Mouse (Mus musculus): ENCODE measurements at regions not wholly inside any gene's neighbourhood (a gene's known extent, or its start where the extent isn't known, plus 50 kb on each side); places are given as distances from the start of the nearest gene placed in this dataset.

GRCm38 (mm10) chr4:34336971-34337797, 213.6 kb upstream of the Akirin2 start:
- peak; percentile 1 for DNase-seq (ENCODE audit: low read depth)

GRCm38 (mm10) chr4:34337852-34338251, 212.9 kb upstream of the Akirin2 start:
- no peak for DNase-seq (ENCODE audit: low read depth)

- no peak for DNase-seq (ENCODE audit: low read depth)
These were observed 210.7 kb upstream of the Akirin2 start for GRCm38 (mm10) chr4:34340057-34340456.

GRCm38 (mm10) chr4:34371281-34372032, 179.3 kb upstream of the Akirin2 start:
- peak; percentile 9 for DNase-seq (ENCODE audit: low read depth)

GRCm38 (mm10) chr4:34386338-34386967, 164.3 kb upstream of the Akirin2 start:
- DNase-seq (ENCODE audit: low read depth), result no peak

GRCm38 (mm10) chr4:34391499-34391898, 159.2 kb upstream of the Akirin2 start:
- DNase-seq (ENCODE audit: low read depth), result peak; percentile 26

- no peak for DNase-seq (ENCODE audit: low read depth)
These were observed 147.7 kb upstream of the Akirin2 start for GRCm38 (mm10) chr4:34403061-34403460.

- no peak for DNase-seq (ENCODE audit: low read depth)
These were observed 143.6 kb upstream of the Akirin2 start for GRCm38 (mm10) chr4:34407181-34407580.

- DNase-seq (ENCODE audit: low read depth), result no peak
These were observed 129.8 kb upstream of the Akirin2 start for GRCm38 (mm10) chr4:34420970-34421369.

- DNase-seq (ENCODE audit: low read depth), result no peak
These were observed 126.5 kb upstream of the Akirin2 start for GRCm38 (mm10) chr4:34424131-34424646.

GRCm38 (mm10) chr4:34429003-34429402, 121.7 kb upstream of the Akirin2 start:
- DNase-seq (ENCODE audit: low read depth), result no peak

GRCm38 (mm10) chr4:34429456-34430235, 121.1 kb upstream of the Akirin2 start:
- no peak for DNase-seq (ENCODE audit: low read depth)

GRCm38 (mm10) chr4:34437316-34437715, 113.4 kb upstream of the Akirin2 start:
- DNase-seq (ENCODE audit: low read depth), result no peak

GRCm38 (mm10) chr4:34449582-34449981, 101.2 kb upstream of the Akirin2 start:
- no peak for DNase-seq (ENCODE audit: low read depth)

- no peak for DNase-seq (ENCODE audit: low read depth)
These were observed 88.1 kb upstream of the Akirin2 start for GRCm38 (mm10) chr4:34462591-34462990.

GRCm38 (mm10) chr4:34465845-34466244, 84.9 kb upstream of the Akirin2 start:
- DNase-seq (ENCODE audit: low read depth), result no peak

- no peak for DNase-seq (ENCODE audit: low read depth)
These were observed 84.4 kb upstream of the Akirin2 start for GRCm38 (mm10) chr4:34466309-34466708.

GRCm38 (mm10) chr4:34468096-34468495, 82.6 kb upstream of the Akirin2 start:
- no peak for DNase-seq (ENCODE audit: low read depth)

GRCm38 (mm10) chr4:34475792-34476448, 74.8 kb upstream of the Akirin2 start:
- no peak for DNase-seq (ENCODE audit: low read depth)

GRCm38 (mm10) chr4:34484273-34484672, 66.5 kb upstream of the Akirin2 start:
- DNase-seq (ENCODE audit: low read depth), result no peak

GRCm38 (mm10) chr4:34485574-34485973, 65.2 kb upstream of the Akirin2 start:
- DNase-seq (ENCODE audit: low read depth), result no peak
